Mouse (Mus musculus) embryonic fibroblast, embryonic 13.5 days (primary cell): ENCODE data around the gene Thsd4.

Experiments
- CTCF ChIP-seq: IDR thresholded peaks from 2 replicates; pipeline ENCODE4 v1.5.1; 2011; ENCODE audit warnings: mild to moderate bottlenecking, control low read depth, low read length, moderate library complexity, borderline replicate concordance; ENCODE audit not compliant: insufficient read depth
- POLR2A ChIP-seq: IDR thresholded peaks from 2 replicates; pipeline ENCODE4 v1.6.1; 2011; ENCODE audit warnings: low read depth, mild to moderate bottlenecking, control low read depth, low read length, moderate library complexity

GRCm38 (mm10) chr9:59943826-59944225 lies 578.0 kb downstream of the Thsd4 start:
- TF ChIP-seq POLR2A: no peak
- TF ChIP-seq CTCF: no peak
